Mouse (Mus musculus) left cerebral cortex, postnatal 10 days (tissue): ENCODE results near the gene B4galnt2. TPM values are rescaled to one million over a fixed set of nuclear protein-coding genes. Genes with fewer than 3 reads are reported as not detected.

Experiments
- DNase-seq, 2 experiments: peaks; one replicate each; pipeline ENCODE4 v3.0.0; 2021 to 2022; ENCODE audit warnings: low spot score in 2 of 2, mixed read lengths in 1 of 2; ENCODE audit errors: extremely low spot score in 1 of 2
- intact Hi-C: fragments of 180-260 bp; cut with DNase I; formaldehyde crosslinking; loops from one replicate; pipeline ENCODE4 v1.15.1; 2025
- total RNA-seq, 2 experiments: library from RNA; stranded (reverse); gene quantifications; 2 replicates each; pipeline ENCODE4 v1.2.3; 2021

B4galnt2 gene
- total RNA-seq, 2 experiments from 2014 or later, result not detected

- intact Hi-C loops, result no loop called here
Observed at GRCm38 (mm10) chr11:95831641-95832040, 83.0 kb downstream of the B4galnt2 start.

GRCm38 (mm10) chr11:95831276-95831619, 83.4 kb downstream of the B4galnt2 start:
- intact Hi-C loops, result no loop called here
- no peak for DNase-seq

More at GRCm38 (mm10) chr11:95831641-95832040, 83.0 kb downstream of the B4galnt2 start:
- no peak for DNase-seq

- intact Hi-C loops, result no loop called here
- DNase-seq, result peak in 1 of 2 experiments; percentile 41
Observed at GRCm38 (mm10) chr11:95830411-95831275, 84.0 kb downstream of the B4galnt2 start.

- intact Hi-C loops, result loop anchor here (5.0 kb wide), 3 partner anchors 33 to 142 kb away; no protein-coding TSS in a partner anchor
- DNase-seq, result no peak
Observed at GRCm38 (mm10) chr11:95829526-95830050, 85.1 kb downstream of the B4galnt2 start.

- intact Hi-C loops, result loop anchor here (5.0 kb wide), 3 partner anchors 34 to 141 kb away; no protein-coding TSS in a partner anchor
- no peak for DNase-seq
Observed at GRCm38 (mm10) chr11:95828181-95828964, 86.3 kb downstream of the B4galnt2 start.

GRCm38 (mm10) chr11:95827464-95828085, 87.1 kb downstream of the B4galnt2 start:
- DNase-seq, result peak in 1 of 2 experiments; percentile 64
- intact Hi-C loops, result loop anchor here (5.0 kb wide), 3 partner anchors 35 to 140 kb away; no protein-coding TSS in a partner anchor

- intact Hi-C loops, result loop anchor here (5.0 kb wide), 3 partner anchors 35 to 140 kb away; no protein-coding TSS in a partner anchor
Observed at GRCm38 (mm10) chr11:95827168-95827447, 87.6 kb downstream of the B4galnt2 start.

GRCm38 (mm10) chr11:95826317-95827167, 88.1 kb downstream of the B4galnt2 start:
- intact Hi-C loops, result loop anchor here (5.0 kb wide), 3 partner anchors 36 to 139 kb away; no protein-coding TSS in a partner anchor
- DNase-seq, result no peak

More at GRCm38 (mm10) chr11:95827168-95827447, 87.6 kb downstream of the B4galnt2 start:
- DNase-seq, result no peak

- intact Hi-C loops, result loop anchor here (2.0 to 5.0 kb wide), 4 partner anchors 37 to 138 kb away; no protein-coding TSS in a partner anchor
- DNase-seq, result no peak
Observed at GRCm38 (mm10) chr11:95825625-95826024, 89.1 kb downstream of the B4galnt2 start.

GRCm38 (mm10) chr11:95824877-95825243, 89.8 kb downstream of the B4galnt2 start:
- peak in 1 of 2 experiments; percentile 78 for DNase-seq
- intact Hi-C loops, result loop anchor here (2.0 to 5.0 kb wide), 4 partner anchors 37 to 138 kb away; no protein-coding TSS in a partner anchor

- peak; percentile 84 to 95 for DNase-seq
- intact Hi-C loops, result loop anchor here (2.0 kb wide), 1 partner anchor 51 kb away; no protein-coding TSS in a partner anchor
Observed at GRCm38 (mm10) chr11:95824071-95824876, 90.4 kb downstream of the B4galnt2 start, which contains the start of gene Phospho1. Gene Phospho1, plus strand, starts transcription at chr11:95824499.

- no peak for DNase-seq
- intact Hi-C loops, result no loop called here
Observed at GRCm38 (mm10) chr11:95822437-95822836, 92.3 kb downstream of the B4galnt2 start.

GRCm38 (mm10) chr11:95821511-95821910, 93.2 kb downstream of the B4galnt2 start:
- no peak for DNase-seq
- intact Hi-C loops, result no loop called here

- no peak for DNase-seq
- intact Hi-C loops, result no loop called here
Observed at GRCm38 (mm10) chr11:95819138-95819537, 95.6 kb downstream of the B4galnt2 start.
